ENCODE assay signal across 8 mouse cellular contexts in genomic region chr13:3538969-3539562, GRCm38 (mm10). TPM values are rescaled to one million over a fixed set of nuclear protein-coding genes. Genes with fewer than 3 reads are reported as not detected.
A peak's percentile ranks its signal among the peaks of the same experiment; 100 is the strongest.
DNase-seq lines count a peak whose midpoint lies in the region; ATAC-seq and TF ChIP-seq lines count a peak whose summit lies in the region.

No protein-coding gene starts in this region.

- no peak for TF ChIP-seq CTCF in bone marrow macrophage, adult 2 months (IDR thresholded peaks at IDR 0.05; ENCODE audit: low read depth, low read length)

- WGBS in kidney, embryonic 16.5 days: 2% methylated on average over 15 of the region's 15 CpGs
- 3% methylated on average over 15 of the region's 15 CpGs for WGBS in heart, embryonic 15.5 days

- H3K4me2 ChIP-seq in kidney, embryonic 16.5 days (replicated peaks; ENCODE audit: low read depth, low read length): peak overlapping the region; percentile 73
- peak overlapping the region; percentile 76 for H3K4me2 ChIP-seq in heart, embryonic 15.5 days

- TF ChIP-seq POLR2A in bone marrow macrophage, adult 2 months (IDR thresholded peaks at IDR 0.05; ENCODE audit: borderline replicate concordance, low read depth, low read length): no peak

- H3K4me1 ChIP-seq in kidney, embryonic 16.5 days (ENCODE audit: insufficient read depth, low read length): peaks cover 25% of the 10 kb centered on the region
- peaks cover 14% of the 10 kb centered on the region for H3K4me1 ChIP-seq in bone marrow macrophage, adult 2 months (ENCODE audit: control insufficient read depth, insufficient read depth, low read length)
- peaks cover 39% of the 10 kb centered on the region for H3K4me1 ChIP-seq in heart, embryonic 15.5 days (replicated peaks)

- peak overlapping the region; percentile 98 for H3K4me3 ChIP-seq in kidney, embryonic 16.5 days (ENCODE audit: low read length)
- H3K4me3 ChIP-seq in bone marrow macrophage, adult 2 months (ENCODE audit: insufficient read depth, low read length): peak overlapping the region; percentile 99
- H3K4me3 ChIP-seq in heart, embryonic 15.5 days: peak overlapping the region; percentile 99

- peak overlapping the region; percentile 98 for H3K9ac ChIP-seq in kidney, embryonic 16.5 days (replicated peaks; ENCODE audit: low read length)
- peak overlapping the region; percentile 99 for H3K9ac ChIP-seq in heart, embryonic 15.5 days

- ATAC-seq in kidney, embryonic 16.5 days (ENCODE audit: low FRiP score, low TSS enrichment): no peak
- no peak for ATAC-seq in heart, embryonic 15.5 days (replicated peaks; ENCODE audit: insufficient number of reproducible peaks, insufficient read depth, low FRiP score, low read depth)
- no peak for ATAC-seq in activated CD4-positive, CD25-positive, alpha-beta regulatory T cell, adult 4 months

- H3K27ac ChIP-seq in kidney, embryonic 16.5 days (ENCODE audit: low read length): peak overlapping the region; percentile 99
- H3K27ac ChIP-seq in bone marrow macrophage, adult 2 months (ENCODE audit: insufficient read depth, low read depth, low read length): peak overlapping the region; percentile 99
- peak overlapping the region; percentile 99 for H3K27ac ChIP-seq in heart, embryonic 15.5 days

- no peaks in the 10 kb centered on the region for H3K9me3 ChIP-seq in kidney, embryonic 16.5 days (ENCODE audit: low read length)
- no peaks in the 10 kb centered on the region for H3K9me3 ChIP-seq in heart, embryonic 15.5 days (replicated peaks)

- H3K36me3 ChIP-seq in kidney, embryonic 16.5 days (ENCODE audit: insufficient read depth, low read length): no peaks in the 10 kb centered on the region
- H3K36me3 ChIP-seq in heart, embryonic 15.5 days: no peaks in the 10 kb centered on the region

- no peak for DNase-seq in kidney, postnatal 10 days
- DNase-seq in mesoderm, embryonic 11.5 days (ENCODE audit: low read depth, low spot score): peak; percentile 24
- peak; percentile 34 for DNase-seq in thymus, postnatal 4 days
- DNase-seq in adrenal gland, postnatal 4 days (ENCODE audit: low spot score in 2 of 2): no peak

- no peaks in the 10 kb centered on the region for H3K27me3 ChIP-seq in kidney, embryonic 16.5 days (ENCODE audit: insufficient read depth, low read length)
- no peaks in the 10 kb centered on the region for H3K27me3 ChIP-seq in heart, embryonic 15.5 days

RNA-seq across cellular contexts. Expression of gene Gdi2, which starts 1.2 kb away (rescaled TPM):
- 435 and 448 TPM in 2 replicates for polyA plus RNA-seq in kidney, embryonic 16.5 days (2015; fragmentation: Nextera tagmentation; extraction: Ambion mirVana)
- polyA plus RNA-seq in bone marrow macrophage, adult 2 months (2012; ENCODE audit: insufficient read depth, insufficient read length, missing spikeins): 1,054 and 1,106 TPM in 2 replicates
- 303 and 307 TPM in 2 replicates for polyA plus RNA-seq in heart, embryonic 15.5 days (2015; fragmentation: Nextera tagmentation; extraction: Ambion mirVana)
- polyA plus RNA-seq in activated CD4-positive, CD25-positive, alpha-beta regulatory T cell, adult 4 months (2017; shearing (Covaris generic)): 100 to 1,000 TPM; 949 to 962 TPM
- 100 to 1,000 TPM; 369 to 394 TPM for total RNA-seq in adrenal gland, postnatal 4 days (2021)

Comparison
In these comparisons a context has a peak if more than half of its experiments do, and no peak if none do; other contexts are left out.
1. DNase-seq: peak in mesoderm, embryonic 11.5 days (single experiment) and thymus, postnatal 4 days (single experiment); none in kidney, postnatal 10 days (single experiment) and adrenal gland, postnatal 4 days (0 of 2).
2. Peak in every context shown above with its lines, with median percentiles within 50 percentile points of each other: H3K27ac ChIP-seq and H3K4me3 ChIP-seq.